Mouse (Mus musculus): ENCODE results near the gene Fgfr1op2. TPM values are rescaled to one million over a fixed set of nuclear protein-coding genes. Genes with fewer than 3 reads are reported as not detected.

The Fgfr1op2 gene
- total and polyA plus RNA-seq, 2 experiments from 2014 or later, result 22.3 to 45.9 TPM

DNA sequence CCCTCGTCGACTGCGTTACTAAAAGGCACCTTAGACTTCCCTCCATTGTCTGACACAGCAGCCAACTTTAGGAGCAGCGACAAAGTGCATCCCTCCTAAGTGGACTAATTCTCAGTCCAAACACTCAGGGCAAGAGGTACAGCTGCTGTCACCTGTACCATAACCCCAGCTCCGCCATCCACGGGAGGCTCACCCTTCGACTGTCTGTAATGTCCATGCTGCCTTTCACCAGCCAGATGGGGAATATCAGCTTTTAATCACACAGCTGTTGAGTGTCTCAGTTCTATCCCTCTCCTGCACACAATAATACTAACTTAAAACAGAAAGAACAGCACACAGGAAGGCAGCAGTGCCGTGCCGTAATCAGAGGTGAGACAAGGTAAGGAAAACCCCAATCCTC lies 55.4 kb downstream of the Fgfr1op2 start:
- no peak for TF ChIP-seq CTCF (IDR thresholded peaks at IDR 0.05; ENCODE audit: low read depth)
- 82% methylated on average over 9 of the region's 9 CpGs for WGBS
- Histone ChIP-seq H3K36me3 (ENCODE audit: insufficient read depth, low read length) (no peaks in the 10 kb centered on the region), H3K4me3 (ENCODE audit: low read length) (no peak overlapping the region), H3K9ac (replicated peaks; ENCODE audit: low read length) (no peak overlapping the region), H3K27ac (no peak overlapping the region), H3K4me2 (ENCODE audit: low read depth, low read length) (no peak overlapping the region; the same call in 1 of the 2 replicates), H3K4me1 (ENCODE audit: insufficient read depth, low read length) (0 out of 2 replicates have a peak, but pooled peaks cover 8% of the 10 kb centered on the region), H3K27me3 (ENCODE audit: insufficient read depth, low read length) (no peaks in the 10 kb centered on the region), H3K9me3 (ENCODE audit: low read length) (no peaks in the 10 kb centered on the region)
- ATAC-seq, result no peak
- DNase-seq (ENCODE audit: low spot score), result no peak

- peak; percentile 11 for DNase-seq (ENCODE audit: low spot score)
- no peak; the same call in 1 of the 2 replicates for ATAC-seq
Observed at GRCm38 (mm10) chr6:146633097-146633496, 56.1 kb downstream of the Fgfr1op2 start.

GRCm38 (mm10) chr6:146633629-146634014 lies 56.6 kb downstream of the Fgfr1op2 start:
- no peaks in the 10 kb centered on the region for H3K9me3 ChIP-seq (ENCODE audit: low read length)
- WGBS, result 9% methylated on average over 14 of the region's 14 CpGs

More at GRCm38 (mm10) chr6:146633097-146633496, 56.1 kb downstream of the Fgfr1op2 start:
- Histone ChIP-seq H3K27me3 (ENCODE audit: insufficient read depth, low read length) (no peaks in the 10 kb centered on the region), H3K9ac (replicated peaks; ENCODE audit: low read length) (no peak overlapping the region), H3K9me3 (ENCODE audit: low read length) (no peaks in the 10 kb centered on the region), H3K4me1 (ENCODE audit: insufficient read depth, low read length) (0 out of 2 replicates have a peak, but pooled peaks cover 8% of the 10 kb centered on the region), H3K27ac (no peak overlapping the region; the same call in 1 of the 2 replicates), H3K36me3 (ENCODE audit: insufficient read depth, low read length) (no peaks in the 10 kb centered on the region), H3K4me2 (ENCODE audit: low read depth, low read length) (peak overlapping the region; percentile 70), H3K4me3 (ENCODE audit: low read length) (peak overlapping the region; percentile 84; the same call in 1 of the 2 replicates)
- no peak for TF ChIP-seq CTCF (IDR thresholded peaks at IDR 0.05; ENCODE audit: low read depth)
- WGBS, result 44% methylated on average over 8 of the region's 8 CpGs

DNA sequence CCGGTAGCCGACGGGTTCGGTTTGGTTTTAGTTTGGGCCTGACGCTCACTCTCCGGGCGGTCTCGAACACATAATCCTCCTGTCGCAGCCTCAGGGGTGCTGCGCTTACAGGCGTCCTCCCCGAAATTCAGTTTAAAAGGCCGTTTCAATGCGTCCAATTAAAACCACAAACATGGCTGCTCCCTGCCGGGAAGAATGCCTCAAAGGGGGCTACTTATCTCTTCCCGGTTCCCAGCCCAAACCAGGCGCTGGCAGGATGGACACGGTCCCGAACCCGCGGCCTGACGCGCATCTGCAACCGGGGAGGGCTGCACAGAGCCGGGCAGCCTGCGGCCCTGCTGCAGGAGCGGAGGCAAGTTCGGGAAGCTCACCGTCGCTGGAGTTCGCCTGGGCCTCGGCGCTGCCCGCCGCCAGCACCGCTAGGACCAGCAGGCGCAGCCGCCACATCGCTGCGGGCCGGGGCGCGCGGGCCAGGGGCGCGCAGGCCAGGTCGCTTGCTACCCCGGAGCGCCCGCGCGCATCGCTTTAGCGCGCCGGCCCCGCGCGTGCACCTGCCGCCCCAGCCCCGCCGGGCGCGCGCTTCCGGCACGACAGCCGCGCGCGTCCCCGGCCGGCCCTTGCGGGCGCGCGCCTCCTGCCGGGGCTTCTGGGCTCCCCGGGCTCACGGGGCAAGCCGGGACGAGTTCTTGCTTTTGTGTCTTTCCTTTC lies 57.2 kb downstream of the Fgfr1op2 start:
- Histone ChIP-seq H3K4me3 (ENCODE audit: low read length) (peak overlapping the region; percentile 84), H3K9me3 (ENCODE audit: low read length) (no peaks in the 10 kb centered on the region), H3K4me1 (ENCODE audit: insufficient read depth, low read length) (0 out of 2 replicates have a peak, but pooled peaks cover 8% of the 10 kb centered on the region), H3K9ac (replicated peaks; ENCODE audit: low read length) (peak overlapping the region; percentile 76), H3K27ac (peak overlapping the region; percentile 87), H3K4me2 (ENCODE audit: low read depth, low read length) (peak overlapping the region; percentile 70), H3K27me3 (ENCODE audit: insufficient read depth, low read length) (no peaks in the 10 kb centered on the region), H3K36me3 (ENCODE audit: insufficient read depth, low read length) (no peaks in the 10 kb centered on the region)
- peak; percentile 92 for ATAC-seq
- under 1% methylated on average over 57 of the region's 82 CpGs for WGBS
- no peak for TF ChIP-seq CTCF (IDR thresholded peaks at IDR 0.05; ENCODE audit: low read depth)
- peak; percentile 96 for DNase-seq (ENCODE audit: low spot score)

More at GRCm38 (mm10) chr6:146633629-146634014, 56.6 kb downstream of the Fgfr1op2 start:
- ATAC-seq (peak; percentile 39; the same call in 1 of the 2 replicates), DNase-seq (ENCODE audit: low spot score) (peak; percentile 51)
- Histone ChIP-seq H3K27ac (peak overlapping the region; percentile 87), H3K4me2 (ENCODE audit: low read depth, low read length) (peak overlapping the region; percentile 70), H3K36me3 (ENCODE audit: insufficient read depth, low read length) (no peaks in the 10 kb centered on the region), H3K4me1 (ENCODE audit: insufficient read depth, low read length) (0 out of 2 replicates have a peak, but pooled peaks cover 8% of the 10 kb centered on the region), H3K27me3 (ENCODE audit: insufficient read depth, low read length) (no peaks in the 10 kb centered on the region), H3K4me3 (ENCODE audit: low read length) (peak overlapping the region; percentile 84), H3K9ac (replicated peaks; ENCODE audit: low read length) (peak overlapping the region; percentile 76)
- TF ChIP-seq CTCF (IDR thresholded peaks at IDR 0.05; ENCODE audit: low read depth), result no peak

DNA sequence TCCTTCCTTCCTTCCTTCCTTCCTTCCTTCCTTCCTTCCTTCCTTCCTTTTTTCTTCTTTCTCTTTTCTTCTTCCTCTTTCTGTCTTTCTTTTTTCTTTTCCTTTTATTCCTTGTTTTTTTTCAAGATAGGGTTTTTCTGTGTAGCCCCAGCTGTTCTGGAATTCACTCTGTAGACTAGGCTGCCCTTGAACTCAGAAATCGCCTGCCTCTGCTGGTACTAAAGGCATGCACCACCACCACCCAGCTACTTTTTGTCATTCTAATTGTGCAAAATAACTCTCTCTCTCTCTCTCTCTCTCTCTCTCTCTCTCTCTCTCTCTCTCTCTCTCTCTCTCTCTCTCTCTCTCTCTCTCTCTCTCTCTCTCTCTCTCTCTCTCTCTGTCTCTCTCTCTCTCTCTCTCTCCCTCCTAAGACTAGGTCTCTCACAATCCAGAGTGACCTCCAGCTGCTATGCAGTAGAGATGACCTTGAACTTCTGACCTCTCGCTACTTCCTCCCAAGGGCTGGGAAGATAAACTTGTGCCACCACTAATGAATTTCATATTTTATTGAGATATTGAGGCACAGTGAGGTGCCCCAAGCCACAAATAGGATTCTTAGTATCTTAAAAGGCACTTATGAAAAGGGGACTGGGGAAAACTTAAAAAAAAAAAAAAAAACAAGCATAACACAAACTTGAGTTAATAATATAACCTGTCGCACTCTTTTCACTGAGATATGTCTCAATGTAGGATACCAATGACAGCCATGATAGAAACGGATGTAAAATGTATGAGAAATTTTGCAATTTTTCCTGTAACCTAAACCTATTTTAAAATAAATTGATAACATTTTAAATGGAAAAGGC lies 58.0 kb downstream of the Fgfr1op2 start:
- DNase-seq (ENCODE audit: low spot score) (no peak), ATAC-seq (no peak)
- Histone ChIP-seq H3K27me3 (ENCODE audit: insufficient read depth, low read length) (no peaks in the 10 kb centered on the region), H3K36me3 (ENCODE audit: insufficient read depth, low read length) (no peaks in the 10 kb centered on the region), H3K27ac (no peak overlapping the region), H3K4me2 (ENCODE audit: low read depth, low read length) (peak overlapping the region; percentile 70; the same call in 1 of the 2 replicates), H3K9me3 (ENCODE audit: low read length) (no peaks in the 10 kb centered on the region), H3K4me3 (ENCODE audit: low read length) (no peak overlapping the region), H3K9ac (replicated peaks; ENCODE audit: low read length) (no peak overlapping the region; the same call in 1 of the 2 replicates), H3K4me1 (ENCODE audit: insufficient read depth, low read length) (0 out of 2 replicates have a peak, but pooled peaks cover 8% of the 10 kb centered on the region)
- WGBS, result 63% methylated on average over 4 of the region's 4 CpGs
- TF ChIP-seq CTCF (IDR thresholded peaks at IDR 0.05; ENCODE audit: low read depth), result no peak

GRCm38 (mm10) chr6:146636482-146636881 lies 59.5 kb downstream of the Fgfr1op2 start:
- Histone ChIP-seq H3K27me3 (ENCODE audit: insufficient read depth, low read length) (no peaks in the 10 kb centered on the region), H3K9ac (replicated peaks; ENCODE audit: low read length) (no peak overlapping the region), H3K4me2 (ENCODE audit: low read depth, low read length) (no peak overlapping the region), H3K4me1 (ENCODE audit: insufficient read depth, low read length) (0 out of 2 replicates have a peak, but pooled peaks cover 8% of the 10 kb centered on the region), H3K36me3 (ENCODE audit: insufficient read depth, low read length) (no peaks in the 10 kb centered on the region), H3K27ac (no peak overlapping the region), H3K9me3 (ENCODE audit: low read length) (no peaks in the 10 kb centered on the region), H3K4me3 (ENCODE audit: low read length) (no peak overlapping the region)
- ATAC-seq (no peak), DNase-seq (ENCODE audit: low spot score) (no peak)
- no peak for TF ChIP-seq CTCF (IDR thresholded peaks at IDR 0.05; ENCODE audit: low read depth)
- 86% methylated on average over 5 of the region's 5 CpGs for WGBS

All from hindbrain, postnatal 0 days (tissue).